Mouse (Mus musculus) adrenal gland, adult 18-20 months (tissue): Measurements from ENCODE around the gene Pgam1. TPM values are rescaled to one million over a fixed set of nuclear protein-coding genes. Genes with fewer than 3 reads are reported as not detected.

ENCODE experiments used
- total RNA-seq, 2 experiments: library from RNA; stranded (reverse); gene quantifications; 1 replicate in 1 of 2; 2 replicates in 1 of 2; pipeline ENCODE4 v1.2.3; 2021

Gene Pgam1
- total RNA-seq, 2 experiments from 2014 or later, result 774 to 926 TPM

Other genes with a start within 250 kb of the Pgam1 start
- gene Slit1, start 168.3 kb upstream of the Pgam1 start, total RNA-seq, result 1 to 10 TPM; 3.5 to 8.0 TPM
- gene Arhgap19, start 109.9 kb upstream of the Pgam1 start, total RNA-seq, result 1 to 10 TPM; 4.2 to 4.8 TPM
- gene Frat1, start 82.0 kb upstream of the Pgam1 start, total RNA-seq, result 1 to 10 TPM; 4.1 to 4.9 TPM
- gene Frat2, start 63.8 kb upstream of the Pgam1 start, total RNA-seq, result 1 to 10 TPM; 1.4 to 3.4 TPM
- gene Rrp12, start 15.8 kb upstream of the Pgam1 start, total RNA-seq, result 10 to 100 TPM; 17.0 to 20.7 TPM
- 10 to 100 TPM; 25.8 to 26.8 TPM for gene Exosc1, start 21.5 kb downstream of the Pgam1 start, total RNA-seq
- 10 to 100 TPM; 26.3 to 29.6 TPM for gene Zdhhc16, start 21.6 kb downstream of the Pgam1 start, total RNA-seq
- gene Mms19, start 69.2 kb downstream of the Pgam1 start, total RNA-seq, result 10 to 100 TPM; 17.3 to 22.1 TPM
- gene Ubtd1, start 69.8 kb downstream of the Pgam1 start, total RNA-seq, result 10 to 100 TPM; 16.4 to 17.4 TPM
- gene Ankrd2, start 124.1 kb downstream of the Pgam1 start, total RNA-seq, result under 1 TPM; 0.64 to 0.76 TPM
- 1 to 10 TPM; 4.2 to 6.5 TPM for gene Hoga1, start 133.7 kb downstream of the Pgam1 start, total RNA-seq
- gene 4933411K16Rik, start 140.3 kb downstream of the Pgam1 start, total RNA-seq, result under 1 TPM; 0.35 to 0.36 TPM
- gene Morn4, start 174.4 kb downstream of the Pgam1 start, total RNA-seq, result 1 to 10 TPM; 8.9 to 9.5 TPM
- 10 to 100 TPM; 70.0 to 95.0 TPM for gene Pi4k2a, start 178.5 kb downstream of the Pgam1 start, total RNA-seq
- gene Avpi1, start 217.1 kb downstream of the Pgam1 start, total RNA-seq, result 100 to 1,000 TPM in 1 of 2 experiments, 10 to 100 TPM in 1; 81.8 to 108 TPM
- gene Marveld1, start 235.5 kb downstream of the Pgam1 start, total RNA-seq, result 10 to 100 TPM; 33.9 to 41.1 TPM